Mouse (Mus musculus): ENCODE results near the gene Olfr455. TPM values are rescaled to one million over a fixed set of nuclear protein-coding genes. Genes with fewer than 3 reads are reported as not detected.

Olfr455 gene
- total RNA-seq (2021), result not detected

DNA sequence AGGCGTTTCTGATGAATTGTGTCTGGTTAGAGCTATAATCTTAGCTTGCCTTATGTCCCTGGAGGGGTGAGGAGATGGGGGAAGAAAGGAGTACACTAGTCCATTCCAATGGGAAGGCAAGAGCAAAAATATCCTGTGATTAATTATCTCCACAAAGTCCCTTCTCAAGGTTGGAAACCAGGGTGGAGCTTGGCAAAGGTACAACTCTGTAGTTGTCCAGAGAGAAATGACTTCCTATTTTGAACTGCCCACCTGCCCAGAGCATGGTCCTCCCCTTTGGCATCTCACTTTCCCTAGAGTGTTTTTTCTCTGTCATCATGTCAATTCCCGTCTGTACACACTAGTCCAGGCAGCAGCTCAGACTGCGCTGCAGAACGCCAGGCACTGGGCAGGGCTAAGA, at the start of gene Olfr455:
TSS of gene Olfr455 (minus strand) at position 127 of the 400 bp plus-strand sequence.
- DNase-seq, result no peak
- intact Hi-C loops (cut with DNase I), result loop anchor here (5.0 kb wide), 1 partner anchor 195 kb away; no protein-coding TSS in a partner anchor

DNA sequence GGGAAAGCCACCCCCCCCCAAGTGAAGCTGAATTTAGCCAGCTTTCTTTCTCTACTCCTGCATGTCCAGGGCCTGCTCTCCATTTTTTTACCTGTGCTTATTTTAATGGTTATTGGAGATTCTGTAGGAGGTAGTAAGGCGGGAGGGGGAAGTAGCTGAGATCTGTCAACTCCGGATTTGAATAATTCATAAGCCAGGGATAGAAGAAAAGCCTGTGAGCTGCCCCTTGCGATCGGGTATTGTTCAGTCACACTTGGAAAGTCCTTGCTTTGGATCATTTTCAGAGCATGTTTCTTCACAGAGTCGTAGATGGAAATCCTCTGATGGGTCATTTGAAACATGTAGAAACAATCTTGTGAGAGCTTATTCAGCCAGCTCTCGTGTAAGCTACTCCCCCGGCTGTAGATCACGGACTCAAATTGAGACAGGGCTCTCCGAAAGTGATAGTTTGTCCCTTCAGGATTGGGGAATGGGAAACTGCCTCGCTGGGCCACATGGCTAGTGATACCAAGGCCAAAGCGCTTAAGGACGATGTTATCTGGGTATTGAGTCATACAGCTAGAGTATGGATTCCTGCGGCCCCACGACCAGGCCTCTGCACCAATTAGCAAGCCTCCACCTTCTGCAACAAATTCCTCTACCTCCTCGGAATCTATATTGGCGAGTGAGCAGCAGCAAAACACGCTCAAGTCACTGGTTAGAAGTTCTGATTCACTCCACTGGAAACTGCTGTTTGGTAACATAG, 45.9 kb upstream of the Olfr455 start:
- intact Hi-C loops (cut with DNase I), result no loop called here
- no peak for DNase-seq

DNA sequence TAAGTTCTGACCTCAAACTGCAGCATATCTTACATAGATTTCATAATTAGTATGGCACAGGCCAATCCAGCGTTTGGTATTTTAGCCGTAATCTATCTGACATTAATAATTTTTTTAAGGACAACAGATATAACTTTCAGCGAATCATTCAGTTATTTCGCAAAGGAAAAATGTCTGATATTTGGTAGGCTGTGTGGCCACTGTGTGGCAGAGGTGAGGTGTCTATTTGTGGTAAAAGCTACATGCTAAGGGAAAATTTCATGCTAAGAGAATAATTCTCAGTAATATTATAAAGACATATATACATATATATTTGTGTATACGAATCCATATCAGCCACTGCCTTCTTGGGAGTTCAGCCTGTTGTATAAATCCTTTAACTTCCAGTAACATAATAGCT, 39.2 kb upstream of the Olfr455 start:
- intact Hi-C loops (cut with DNase I), result no loop called here

DNA sequence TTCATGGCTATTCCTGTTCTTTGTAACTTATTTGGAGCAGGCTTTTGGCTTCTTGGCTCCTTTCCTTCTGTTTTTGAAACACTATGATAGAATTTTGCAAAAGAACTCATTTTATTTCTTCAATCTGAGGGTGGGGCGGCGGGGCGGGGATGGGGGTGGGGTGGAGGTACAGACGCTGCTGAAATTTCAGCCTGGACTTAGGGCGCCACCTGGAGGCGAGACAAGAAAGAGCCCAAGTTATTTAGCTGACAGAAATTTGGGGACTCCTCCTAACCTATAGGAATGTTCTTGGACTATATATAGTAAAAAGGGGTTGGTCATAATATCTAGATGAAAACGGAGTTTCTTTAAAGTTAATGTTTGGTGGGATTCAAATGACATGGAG, 36.1 kb upstream of the Olfr455 start:
- intact Hi-C loops (cut with DNase I), result loop anchor here (1.0 to 5.0 kb wide), 6 partner anchors 151 to 822 kb away; partner anchors contain the start of genes Tas2r126 and Zyx
- peak; percentile 66 to 81 for DNase-seq

More for the DNA sequence above, 39.2 kb upstream of the Olfr455 start:
- DNase-seq, result no peak

DNA sequence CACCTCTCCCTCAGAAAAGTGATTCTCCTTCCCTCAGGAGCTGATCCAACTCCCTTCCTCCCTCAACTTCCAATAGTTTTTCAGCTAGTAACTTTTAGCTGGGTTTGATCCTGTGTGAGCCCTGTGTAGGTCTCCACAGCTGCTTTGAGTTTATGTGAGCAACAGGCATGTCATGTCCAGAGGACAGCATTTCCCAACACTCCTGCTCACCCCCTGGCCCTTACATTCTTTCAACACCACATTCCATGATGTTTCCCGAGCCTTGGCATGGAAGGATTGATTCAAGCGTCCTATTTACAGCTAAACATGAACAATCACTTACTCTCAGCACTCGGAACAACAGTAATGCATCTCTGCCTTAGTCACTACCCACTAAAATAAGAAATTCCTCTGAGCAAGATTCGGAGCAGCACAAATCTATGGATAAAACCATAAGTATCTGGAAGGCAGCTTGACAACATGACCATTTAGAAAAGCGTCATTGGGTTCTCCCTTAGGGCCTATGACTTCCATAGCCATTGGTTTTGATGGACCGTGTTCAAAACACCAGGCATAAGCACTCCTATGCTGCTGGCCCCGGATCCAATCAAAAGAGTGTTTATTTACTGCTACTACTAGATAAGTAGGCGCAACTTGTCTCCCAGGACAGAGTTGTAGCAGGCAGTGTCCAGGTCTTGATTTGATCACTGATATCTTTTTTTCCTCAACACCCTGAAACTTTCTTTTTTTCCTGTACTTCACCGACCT, 35.5 kb upstream of the Olfr455 start:
- intact Hi-C loops (cut with DNase I), result loop anchor here (1.0 to 5.0 kb wide), 6 partner anchors 151 to 822 kb away; partner anchors contain the start of genes Tas2r126 and Zyx
- peak; percentile 2 to 6 for DNase-seq

DNA sequence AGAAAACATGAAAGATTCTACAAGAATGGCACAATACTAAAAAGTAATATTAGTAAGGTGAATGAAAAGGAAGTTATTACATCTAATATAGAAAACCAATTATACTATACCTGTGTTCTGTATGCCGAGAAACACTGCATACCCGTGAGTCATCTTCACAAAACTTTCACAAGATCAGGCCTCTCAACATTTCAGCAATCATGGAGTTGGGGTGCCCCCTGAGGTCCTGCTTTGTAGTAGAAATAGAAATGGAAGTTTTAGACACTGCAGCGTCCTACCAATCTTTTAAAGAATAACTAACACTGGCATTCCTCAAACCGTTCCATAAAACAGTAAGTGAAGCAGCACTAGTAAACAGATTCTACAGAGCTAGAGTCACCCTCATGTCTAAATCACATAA, 31.3 kb upstream of the Olfr455 start:
- no peak for DNase-seq
- intact Hi-C loops (cut with DNase I), result no loop called here

DNA sequence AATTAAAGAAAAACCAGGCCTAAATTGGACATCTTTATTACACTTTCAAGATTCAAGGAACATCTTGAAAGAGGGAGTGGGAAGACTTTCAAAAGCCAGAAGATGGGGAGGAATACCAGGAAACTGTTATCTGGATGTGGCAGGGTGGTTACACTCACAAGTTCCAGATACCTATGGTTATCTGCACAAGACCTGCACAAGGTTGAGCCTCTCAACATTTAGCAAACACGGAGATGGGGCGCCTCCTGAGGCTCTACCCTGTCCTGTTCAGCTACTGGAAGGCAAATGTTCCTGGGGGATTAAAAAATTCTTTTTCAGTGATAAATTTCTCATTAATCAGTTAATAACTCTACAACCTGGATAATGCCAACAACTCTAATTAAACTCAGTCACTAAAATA, 30.0 kb upstream of the Olfr455 start:
- intact Hi-C loops (cut with DNase I), result no loop called here
- no peak for DNase-seq

DNA sequence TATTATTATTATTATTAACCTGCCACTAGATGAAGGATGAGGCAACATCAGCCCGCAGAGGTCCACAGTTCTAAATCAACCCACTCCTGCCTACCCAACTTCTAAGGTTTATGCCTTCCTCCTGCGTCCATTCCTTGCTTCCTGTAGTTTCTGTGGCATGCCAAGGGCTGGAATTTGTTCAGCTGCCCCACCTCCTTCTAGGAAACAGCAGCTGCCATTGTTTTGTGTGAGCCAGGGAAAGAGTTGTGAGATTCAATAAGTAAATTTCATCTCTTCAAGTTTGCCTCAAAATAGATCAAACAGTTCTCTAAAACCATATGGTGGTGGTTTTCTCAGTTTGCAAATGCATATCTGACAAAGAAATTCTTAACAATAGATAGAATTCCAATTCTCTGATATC, 20.8 kb upstream of the Olfr455 start:
- intact Hi-C loops (cut with DNase I), result no loop called here
- DNase-seq, result no peak

DNA sequence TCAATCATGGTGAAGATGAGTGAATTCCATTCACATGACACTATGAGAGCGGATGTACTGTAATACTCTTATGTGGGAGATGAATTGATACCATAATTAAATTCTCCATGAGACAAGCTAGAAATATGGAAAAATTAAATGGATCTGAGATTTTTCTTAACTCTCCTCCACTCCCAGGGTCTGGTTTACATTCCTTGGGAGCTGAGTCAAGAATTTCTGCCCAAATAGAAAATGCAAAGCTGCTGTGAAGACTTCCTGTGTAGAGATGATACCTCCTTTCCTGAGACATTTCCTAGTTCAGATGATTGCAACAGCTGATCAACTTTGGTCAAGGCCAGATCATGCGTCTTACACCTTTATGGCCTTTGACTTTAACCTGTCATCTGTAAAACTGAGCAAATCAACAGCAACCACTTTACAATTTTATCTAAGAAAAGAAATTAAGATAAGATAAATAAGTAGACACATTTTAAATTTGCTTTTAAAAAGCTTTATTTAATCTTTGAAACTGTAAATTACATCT, 18.8 kb upstream of the Olfr455 start:
- intact Hi-C loops (cut with DNase I), result no loop called here
- no peak for DNase-seq

DNA sequence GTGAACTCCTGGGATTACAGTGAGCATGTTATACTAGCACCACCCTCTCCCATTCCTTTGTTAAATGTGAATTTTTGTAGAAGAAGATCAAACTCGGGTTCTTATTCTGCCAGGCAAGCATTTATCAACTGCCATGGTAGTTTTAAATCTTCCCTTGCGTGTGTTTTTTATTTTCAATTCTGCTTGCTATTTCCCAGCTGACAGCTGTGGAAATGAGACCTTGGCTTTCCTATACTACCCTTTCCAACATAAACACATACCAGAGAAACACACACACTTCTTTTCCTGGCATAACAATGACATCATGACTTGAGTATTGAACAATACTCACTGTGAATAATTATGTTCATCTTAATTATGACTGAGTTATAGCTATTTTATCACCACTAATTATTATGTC, 14.9 kb upstream of the Olfr455 start:
- intact Hi-C loops (cut with DNase I), result no loop called here
- DNase-seq, result no peak

DNA sequence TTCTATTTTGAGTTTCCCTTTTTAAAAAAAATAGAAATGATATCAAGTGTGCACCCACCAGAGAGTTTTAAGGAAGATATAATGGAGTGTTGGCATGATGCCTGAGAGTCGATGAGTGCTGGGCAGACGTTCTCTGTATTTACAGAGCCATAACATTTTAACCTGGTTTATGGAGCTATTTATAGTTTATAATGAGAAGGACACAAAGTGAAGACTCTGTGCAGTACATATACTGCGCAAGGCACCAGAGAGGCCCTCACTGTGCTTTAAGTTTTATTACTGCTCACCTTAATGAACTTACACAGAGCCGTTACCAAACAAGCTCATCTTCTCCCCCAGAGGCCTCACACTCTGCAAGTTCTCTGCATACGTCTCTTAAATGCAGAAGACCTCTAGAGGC, 13.5 kb upstream of the Olfr455 start:
- intact Hi-C loops (cut with DNase I), result no loop called here
- no peak for DNase-seq

DNA sequence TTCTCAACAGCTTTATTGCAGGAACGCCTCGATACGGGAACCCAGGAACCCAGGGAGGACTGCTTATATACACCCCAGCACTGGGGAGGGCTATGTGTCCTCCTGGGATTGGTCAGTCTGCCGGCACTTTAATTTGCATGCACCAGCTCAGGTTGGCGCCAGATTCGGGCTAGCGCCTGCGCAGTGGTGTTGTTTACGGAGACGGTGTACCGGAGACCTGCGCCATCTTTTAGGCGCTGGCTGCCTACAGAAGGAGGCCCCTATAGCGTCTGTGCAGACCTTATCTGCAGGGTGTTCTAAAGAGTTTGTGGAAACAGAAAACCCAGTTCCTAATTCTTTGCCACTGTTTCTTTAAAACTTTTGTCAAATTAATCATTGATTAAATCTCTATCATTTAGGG, 11.3 kb upstream of the Olfr455 start:
- intact Hi-C loops (cut with DNase I), result no loop called here
- no peak for DNase-seq

DNA sequence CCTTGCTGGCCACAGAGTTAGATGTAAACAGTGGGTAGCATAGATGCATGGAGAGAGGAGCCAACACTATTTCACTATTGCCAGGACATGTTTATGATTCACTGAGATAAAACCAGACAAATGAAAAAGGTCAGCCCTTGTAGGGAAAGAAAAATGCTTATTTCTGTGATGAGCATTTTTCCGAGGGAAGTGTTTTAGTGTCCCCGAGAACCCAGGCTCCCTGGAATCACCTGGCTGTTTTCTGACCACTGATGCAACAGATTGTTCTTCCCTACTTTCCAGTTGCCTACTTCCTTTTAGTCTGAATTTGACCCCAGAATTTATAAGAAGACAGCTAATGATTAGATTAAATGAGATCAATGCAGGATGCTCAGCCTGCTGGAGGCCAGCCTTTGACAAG, 1.2 kb downstream of the Olfr455 start:
- intact Hi-C loops (cut with DNase I), result loop anchor here (5.0 kb wide), 1 partner anchor 194 kb away; no protein-coding TSS in a partner anchor
- DNase-seq, result no peak

DNA sequence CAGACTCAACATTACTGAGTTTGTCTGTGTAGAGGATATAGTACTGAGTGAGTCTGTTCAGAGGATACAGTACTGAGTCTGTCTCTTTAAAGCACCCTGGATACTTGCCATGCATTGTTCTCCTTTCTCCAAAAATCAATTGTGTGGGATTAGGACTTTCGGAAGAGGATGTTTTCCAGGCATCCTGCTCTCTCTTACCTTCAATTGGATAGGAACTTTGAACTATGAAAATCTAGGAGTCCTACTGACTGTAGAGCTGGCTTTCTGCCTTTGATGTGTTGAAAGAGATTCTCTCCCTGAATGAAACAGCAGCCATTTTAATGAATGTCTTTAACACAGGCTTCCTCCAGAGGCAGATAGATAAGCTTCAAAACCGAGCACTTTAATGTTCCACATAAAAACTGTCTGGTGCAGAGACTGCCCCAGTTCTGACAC, 1.9 kb downstream of the Olfr455 start:
- intact Hi-C loops (cut with DNase I), result loop anchor here (5.0 kb wide), 1 partner anchor 193 kb away; no protein-coding TSS in a partner anchor
- no peak for DNase-seq

DNA sequence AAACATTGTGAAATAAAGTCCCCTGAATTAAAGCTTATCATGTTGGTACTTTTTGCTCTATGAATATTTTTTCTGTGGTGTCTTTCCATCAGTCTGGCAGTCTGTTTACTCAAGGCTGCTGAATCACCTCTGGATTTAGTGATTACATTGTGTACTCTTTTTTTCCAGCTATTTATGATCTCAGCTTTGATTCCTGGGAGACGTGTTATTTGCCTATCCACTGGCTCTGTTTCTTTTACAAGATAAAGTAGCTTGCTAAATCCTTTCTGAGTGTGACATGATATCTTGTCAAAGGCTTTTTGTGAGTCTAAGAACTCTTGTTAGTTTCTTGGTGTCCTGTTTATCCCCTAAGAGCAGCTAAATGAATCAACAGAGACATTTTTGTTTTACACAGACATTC, 2.5 kb downstream of the Olfr455 start:
- intact Hi-C loops (cut with DNase I), result loop anchor here (5.0 kb wide), 3 partner anchors 113 to 193 kb away; partner anchors contain the start of gene Tas2r126
- no peak for DNase-seq

DNA sequence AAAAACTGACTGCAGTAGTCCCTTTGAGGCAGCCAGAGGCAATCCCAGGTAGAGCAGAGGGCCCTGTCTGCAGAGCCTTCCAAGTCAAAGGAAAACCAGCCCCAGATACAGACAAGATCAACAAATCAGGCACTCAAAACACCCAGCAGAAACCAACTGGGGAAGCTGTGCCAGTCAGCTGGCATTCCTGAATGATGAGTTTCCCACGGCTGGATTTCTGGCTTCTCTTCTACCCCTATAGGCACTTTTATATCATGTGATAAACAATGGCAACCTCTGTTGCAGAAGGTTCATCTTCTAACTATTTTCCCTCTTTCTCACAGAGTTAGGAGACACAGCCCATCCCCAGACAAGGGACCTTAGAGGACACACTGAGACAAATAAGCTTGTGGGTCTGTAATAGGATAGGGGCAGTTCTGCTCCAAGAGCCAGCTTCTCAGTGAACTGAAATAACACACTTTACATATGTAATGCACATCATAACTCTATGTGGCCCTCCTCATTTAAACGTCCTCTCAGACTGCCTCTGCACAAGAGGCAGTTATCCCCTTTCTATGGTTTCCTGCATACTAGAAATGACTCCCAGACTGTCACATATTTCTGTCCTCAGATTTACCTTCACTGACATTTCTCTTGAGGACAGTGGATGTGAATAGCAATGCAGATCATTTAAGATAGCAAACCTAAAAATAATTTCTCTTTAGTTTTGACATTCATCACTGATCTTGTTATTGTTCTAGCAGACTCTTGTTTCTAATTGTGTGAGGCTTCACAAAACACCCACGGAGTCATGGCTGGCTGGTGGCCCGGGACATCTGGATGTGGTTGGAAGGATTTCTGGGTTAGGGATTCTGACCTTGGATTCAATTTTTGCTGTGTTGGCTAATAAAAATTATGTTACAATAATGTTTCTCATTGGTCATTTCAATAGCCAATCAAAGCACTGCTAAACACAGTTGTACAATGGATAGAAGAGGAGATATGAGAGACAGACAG, 5.1 kb downstream of the Olfr455 start:
- peak; percentile 64 to 70 for DNase-seq
- intact Hi-C loops (cut with DNase I), result loop anchor here (5.0 kb wide), 2 partner anchors 110 to 160 kb away; partner anchors contain the start of gene Tas2r126

DNA sequence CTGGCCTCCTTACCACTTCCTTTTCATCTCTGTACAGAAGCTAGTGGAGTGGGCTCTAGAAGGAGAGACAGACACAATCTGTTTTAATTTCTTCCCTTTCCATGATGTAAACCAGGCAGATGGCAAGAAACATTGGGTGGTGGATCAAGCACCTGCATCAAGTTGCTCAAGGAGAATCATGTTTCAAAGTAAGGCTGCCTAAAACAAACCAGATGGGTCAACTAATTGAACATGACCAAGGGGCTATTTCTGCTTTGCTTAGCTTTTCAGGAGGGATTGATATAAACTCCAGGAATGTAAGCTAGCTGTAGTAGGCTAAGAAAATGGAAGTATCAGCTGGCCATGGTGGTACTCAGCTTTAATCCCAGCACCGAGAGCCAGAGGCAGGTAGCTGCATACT, 6.7 kb downstream of the Olfr455 start:
- no peak for DNase-seq
- intact Hi-C loops (cut with DNase I), result loop anchor here (5.0 kb wide), 2 partner anchors 108 to 158 kb away; partner anchors contain the start of gene Tas2r126

DNA sequence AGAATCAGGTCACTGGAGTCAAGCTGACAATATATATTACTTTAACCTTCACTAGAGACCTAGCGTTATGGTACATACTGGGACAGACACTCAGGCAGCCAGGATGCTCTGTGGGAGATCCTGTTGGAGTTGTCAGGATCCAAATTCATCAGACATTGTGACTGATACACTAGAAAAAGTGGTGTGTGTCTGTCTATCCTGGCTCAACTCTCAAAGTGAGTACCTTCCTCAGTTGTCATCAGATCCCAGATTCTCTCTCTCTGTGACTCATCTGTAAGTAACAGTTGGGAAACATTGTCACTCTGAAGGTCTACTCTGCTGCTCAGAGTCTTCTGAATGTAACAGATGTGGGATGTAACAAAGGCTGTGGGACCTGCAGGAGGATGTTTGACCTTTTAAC, 7.7 kb downstream of the Olfr455 start:
- intact Hi-C loops (cut with DNase I), result loop anchor here (5.0 kb wide), 2 partner anchors 107 to 157 kb away; partner anchors contain the start of gene Tas2r126
- DNase-seq, result no peak

DNA sequence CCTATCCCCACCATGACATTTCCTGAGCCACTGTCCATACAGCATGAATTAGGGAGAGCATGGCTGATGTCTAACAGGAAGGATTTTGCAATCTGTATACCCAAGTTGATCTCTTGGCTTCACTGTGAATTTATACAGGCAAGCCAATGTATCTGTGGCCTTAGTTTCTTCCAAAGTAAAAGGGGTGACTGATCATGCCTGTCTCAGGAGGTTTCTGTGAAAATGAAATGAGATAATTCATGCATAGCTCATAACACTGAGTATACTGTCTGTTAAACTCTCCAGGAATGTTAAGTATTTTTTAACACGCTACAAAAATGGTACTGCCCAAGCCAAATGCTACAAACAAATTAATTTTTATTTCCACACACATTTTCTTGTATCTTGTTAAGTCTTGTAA, 33.9 kb downstream of the Olfr455 start:
- DNase-seq, result no peak
- intact Hi-C loops (cut with DNase I), result no loop called here

DNA sequence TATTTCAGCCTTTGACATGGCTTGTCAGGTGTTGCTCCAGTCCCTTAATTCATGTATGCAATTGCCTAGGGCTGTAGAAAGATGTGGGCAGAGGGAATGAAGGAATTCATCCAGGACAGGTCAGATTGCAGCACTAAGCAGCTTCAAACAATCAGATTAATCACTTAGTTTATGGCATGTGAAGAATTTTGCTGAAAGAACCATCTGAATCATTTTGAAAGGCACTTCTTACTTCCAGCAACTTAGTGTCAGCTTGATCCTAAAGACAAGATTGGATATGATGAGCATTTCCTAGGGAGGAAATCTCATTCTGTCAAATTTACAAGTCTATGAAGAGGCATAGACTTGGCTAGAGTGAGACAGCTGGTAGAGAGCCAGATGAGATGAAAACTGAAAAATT, 38.1 kb downstream of the Olfr455 start:
- no peak for DNase-seq
- intact Hi-C loops (cut with DNase I), result no loop called here
